Mouse (Mus musculus): Measurements from ENCODE around the gene Gpx6. TPM values are rescaled to one million over a fixed set of nuclear protein-coding genes. Genes with fewer than 3 reads are reported as not detected.

The Gpx6 gene
- polyA plus RNA-seq, 1 experiment, result not detected

- no peak for DNase-seq (ENCODE audit: low spot score)
Measured at GRCm38 (mm10) chr13:21323405-21323804, 11.5 kb downstream of the Gpx6 start.

- no peak for DNase-seq (ENCODE audit: low spot score)
Measured at GRCm38 (mm10) chr13:21326191-21326590, 14.3 kb downstream of the Gpx6 start.

GRCm38 (mm10) chr13:21326657-21327211 is 14.8 kb downstream of the Gpx6 start:
- DNase-seq (ENCODE audit: low spot score), result peak; percentile 60

- no peak for DNase-seq (ENCODE audit: low spot score)
Measured at GRCm38 (mm10) chr13:21327424-21327823, 15.5 kb downstream of the Gpx6 start.

- DNase-seq (ENCODE audit: low spot score), result no peak
Measured at GRCm38 (mm10) chr13:21346610-21347009, 34.7 kb downstream of the Gpx6 start, which contains the start of gene Olfr1367. Gene Olfr1367 (plus strand): TSS chr13:21346910.

- DNase-seq (ENCODE audit: low spot score), result no peak
Measured at GRCm38 (mm10) chr13:21350593-21350992, 38.7 kb downstream of the Gpx6 start.

GRCm38 (mm10) chr13:21362621-21363248 is 50.8 kb downstream of the Gpx6 start, which contains the start of gene Zscan12:
Gene Zscan12 (plus strand): TSS chr13:21362820.
- peak; percentile 76 for DNase-seq (ENCODE audit: low spot score)

GRCm38 (mm10) chr13:21363719-21364118 is 51.8 kb downstream of the Gpx6 start:
- no peak for DNase-seq (ENCODE audit: low spot score)

GRCm38 (mm10) chr13:21366635-21367034 is 54.7 kb downstream of the Gpx6 start:
- DNase-seq (ENCODE audit: low spot score), result no peak

Other genes starting within 250 kb of the Gpx6 start
- not detected in 2 replicates for gene Olfr1370, start 237.2 kb upstream of the Gpx6 start, polyA plus RNA-seq (2012; rRNA removed)
- not detected in 2 replicates for gene Olfr1369-ps1, start 200.6 kb upstream of the Gpx6 start, polyA plus RNA-seq (2012; rRNA removed)
- gene Olfr263, start 182.5 kb upstream of the Gpx6 start, polyA plus RNA-seq (2012; rRNA removed), result not detected in 2 replicates
- gene Olfr1368, start 166.3 kb upstream of the Gpx6 start, polyA plus RNA-seq (2012; rRNA removed), result not detected in 2 replicates
- 40.5 and 48.2 TPM in 2 replicates for gene Trim27, start 132.7 kb upstream of the Gpx6 start, polyA plus RNA-seq (2012; rRNA removed)
- 0.10 TPM in 1 of 2 replicates, not detected in the other for gene Gpx5, start 19.4 kb upstream of the Gpx6 start, polyA plus RNA-seq (2012; rRNA removed)
- not detected in 2 replicates for gene Olfr1367, start 34.8 kb downstream of the Gpx6 start, polyA plus RNA-seq (2012; rRNA removed)
- gene Zscan12, start 50.7 kb downstream of the Gpx6 start, polyA plus RNA-seq (2012; rRNA removed), result 7.9 and 8.0 TPM in 2 replicates
- gene Zkscan3, start 90.6 kb downstream of the Gpx6 start, polyA plus RNA-seq (2012; rRNA removed), result 56.6 and 76.3 TPM in 2 replicates
- 2.2 and 2.5 TPM in 2 replicates for gene Pgbd1, start 128.9 kb downstream of the Gpx6 start, polyA plus RNA-seq (2012; rRNA removed)
- 69.8 and 74.6 TPM in 2 replicates for gene Zscan26, start 141.6 kb downstream of the Gpx6 start, polyA plus RNA-seq (2012; rRNA removed)
- gene Nkapl, start 156.4 kb downstream of the Gpx6 start, polyA plus RNA-seq (2012; rRNA removed), result 1.0 and 1.1 TPM in 2 replicates
- gene Zkscan4, start 166.8 kb downstream of the Gpx6 start, polyA plus RNA-seq (2012; rRNA removed), result 3.2 and 3.6 TPM in 2 replicates
- gene Gm10065, start 167.3 kb downstream of the Gpx6 start, polyA plus RNA-seq (2012; rRNA removed), result not detected in 2 replicates
- 0.86 and 1.2 TPM in 2 replicates for gene AK157302, start 183.1 kb downstream of the Gpx6 start, polyA plus RNA-seq (2012; rRNA removed)
- 21.2 and 21.6 TPM in 2 replicates for gene Gm11273, start 189.3 kb downstream of the Gpx6 start, polyA plus RNA-seq (2012; rRNA removed)
- gene Zkscan8, start 219.0 kb downstream of the Gpx6 start, polyA plus RNA-seq (2012; rRNA removed), result 8.4 and 8.6 TPM in 2 replicates
- not detected in 2 replicates for gene Olfr1366, start 230.7 kb downstream of the Gpx6 start, polyA plus RNA-seq (2012; rRNA removed)
- gene Olfr1535, start 247.8 kb downstream of the Gpx6 start, polyA plus RNA-seq (2012; rRNA removed), result not detected in 2 replicates